Mouse (Mus musculus): Measurements from ENCODE around the gene Prkce.

Gene Prkce

GRCm38 (mm10) chr17:86167320-86168230 lies at the start of gene Prkce:
Prkce (plus strand) TSS chr17:86167785.
- DNase-seq, result peak; percentile 80 to 84

DNA sequence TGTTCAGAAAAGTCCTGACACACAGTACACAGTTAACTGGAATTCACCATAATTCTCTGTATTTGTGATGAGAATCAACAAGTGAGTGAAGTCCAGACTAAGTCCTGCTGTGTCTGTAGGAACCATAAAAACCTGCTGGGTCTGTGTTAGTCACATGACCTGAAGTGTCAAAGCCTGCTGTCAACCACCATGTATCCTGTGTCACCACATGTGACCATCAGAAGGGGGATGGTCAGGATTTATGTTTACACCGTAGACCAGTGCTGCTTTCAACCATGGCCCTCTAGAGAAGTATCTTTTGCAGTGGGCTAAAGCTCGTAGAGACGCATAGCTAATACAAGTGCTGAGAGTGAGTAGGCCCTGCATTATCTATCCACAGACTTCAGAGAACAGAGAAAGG lies 44.4 kb upstream of the Prkce start:
- no peak for DNase-seq

DNA sequence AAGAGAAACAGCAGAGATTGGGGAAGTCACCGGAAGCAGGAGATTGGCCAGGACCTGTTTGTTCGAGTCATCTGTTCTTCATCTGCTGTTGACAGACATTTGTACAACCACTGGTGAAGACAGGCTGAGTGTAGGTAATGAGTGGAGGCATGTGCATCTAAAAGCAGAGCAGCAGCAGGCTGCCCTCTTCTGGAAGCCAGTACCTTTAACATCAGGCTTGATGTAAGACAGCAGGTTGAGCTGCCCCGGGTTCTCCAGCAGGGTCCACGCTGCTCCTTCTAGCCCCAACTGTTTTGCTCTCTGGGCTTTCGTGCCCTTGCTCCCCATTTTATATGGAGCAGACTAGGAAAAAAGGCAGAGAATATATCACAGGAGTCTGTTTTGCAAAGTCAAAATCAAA lies 41.7 kb upstream of the Prkce start:
- no peak for DNase-seq

DNA sequence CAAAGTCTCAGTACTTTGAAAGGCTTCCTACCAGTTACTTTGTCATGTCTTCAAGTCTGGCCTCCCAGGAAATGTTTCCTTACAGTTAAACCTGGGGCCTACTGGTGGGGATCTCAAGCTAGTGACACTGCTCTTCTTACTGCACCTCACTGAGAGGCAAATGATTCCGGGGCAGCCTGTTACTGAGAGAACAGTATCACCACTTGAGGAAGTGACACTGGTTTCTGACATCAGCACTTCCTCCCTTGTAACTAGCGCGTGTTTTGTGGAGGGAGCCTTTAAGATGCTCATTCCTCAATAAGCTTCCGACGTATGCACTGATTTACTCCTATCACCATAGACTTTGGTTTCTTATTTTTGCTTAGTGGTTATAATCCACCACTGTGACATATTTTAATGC lies 39.4 kb upstream of the Prkce start:
- DNase-seq, result no peak

GRCm38 (mm10) chr17:86132534-86132933 lies 35.1 kb upstream of the Prkce start:
- no peak for DNase-seq

DNA sequence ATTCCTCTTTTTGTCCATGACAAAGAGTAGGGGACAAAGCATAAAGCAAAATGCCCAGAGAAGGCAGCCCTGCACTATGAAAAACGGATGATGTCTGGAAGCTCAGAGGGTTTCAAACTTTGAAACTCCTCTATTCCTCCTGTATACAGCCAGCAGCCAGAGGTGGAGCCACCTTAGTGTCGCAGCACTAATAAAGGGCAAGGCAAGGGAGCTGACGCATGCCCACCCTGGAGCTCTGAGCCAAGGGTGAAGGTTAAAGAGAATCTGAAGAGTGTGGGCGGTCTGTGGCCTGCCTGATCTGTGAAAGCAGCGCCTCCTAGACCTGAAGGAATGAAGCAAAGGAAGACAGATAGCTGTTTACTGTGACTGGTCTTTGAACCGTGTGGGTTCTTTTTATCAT lies 33.1 kb upstream of the Prkce start:
- no peak for DNase-seq

DNA sequence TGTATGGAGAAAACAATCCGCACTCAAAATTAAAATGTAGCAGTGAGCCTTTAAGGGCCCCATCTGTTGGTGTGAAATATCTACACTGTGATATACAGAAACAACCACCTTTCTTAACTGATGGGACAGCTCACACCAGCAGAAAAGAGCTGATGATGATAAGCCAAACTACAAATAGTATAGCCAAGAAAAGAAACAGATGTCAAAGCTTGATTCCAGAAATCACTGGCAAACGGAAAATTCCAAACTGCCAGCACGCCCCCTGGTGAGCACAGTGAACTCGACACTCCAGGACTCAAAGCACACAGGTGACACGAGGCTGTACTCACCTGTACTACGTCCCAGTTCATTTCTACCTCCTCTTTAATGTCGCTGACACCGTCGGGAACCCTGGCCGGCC lies 31.8 kb upstream of the Prkce start:
- no peak for DNase-seq

- peak in 1 of 2 experiments; percentile 25 for DNase-seq
Observed at GRCm38 (mm10) chr17:86144537-86145078, 23.0 kb upstream of the Prkce start.

- DNase-seq, result peak; percentile 93 to 94
Observed at GRCm38 (mm10) chr17:86145079-86145951, 22.3 kb upstream of the Prkce start, which contains the start of gene Srbd1. Srbd1 (minus strand) TSS chr17:86145175.

DNA sequence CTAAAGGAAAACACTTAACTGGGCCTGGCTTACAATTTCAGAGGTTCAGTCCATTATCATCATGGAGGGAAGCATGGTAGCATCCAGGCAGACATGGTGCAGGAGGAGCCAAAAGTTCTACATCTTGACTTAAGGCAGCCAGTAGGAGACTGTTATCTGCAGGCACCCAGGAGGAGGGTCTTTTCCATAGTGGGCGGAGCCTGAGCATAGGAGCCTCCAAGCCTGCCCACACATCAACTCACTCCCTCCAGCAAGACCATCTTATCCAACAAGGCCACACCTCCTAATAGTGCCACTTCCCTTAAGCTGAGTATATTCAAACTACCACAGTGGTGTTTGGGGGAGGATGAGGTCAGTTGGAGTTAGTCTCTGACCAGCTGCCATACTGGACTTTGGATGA lies 17.9 kb upstream of the Prkce start:
- DNase-seq, result no peak

DNA sequence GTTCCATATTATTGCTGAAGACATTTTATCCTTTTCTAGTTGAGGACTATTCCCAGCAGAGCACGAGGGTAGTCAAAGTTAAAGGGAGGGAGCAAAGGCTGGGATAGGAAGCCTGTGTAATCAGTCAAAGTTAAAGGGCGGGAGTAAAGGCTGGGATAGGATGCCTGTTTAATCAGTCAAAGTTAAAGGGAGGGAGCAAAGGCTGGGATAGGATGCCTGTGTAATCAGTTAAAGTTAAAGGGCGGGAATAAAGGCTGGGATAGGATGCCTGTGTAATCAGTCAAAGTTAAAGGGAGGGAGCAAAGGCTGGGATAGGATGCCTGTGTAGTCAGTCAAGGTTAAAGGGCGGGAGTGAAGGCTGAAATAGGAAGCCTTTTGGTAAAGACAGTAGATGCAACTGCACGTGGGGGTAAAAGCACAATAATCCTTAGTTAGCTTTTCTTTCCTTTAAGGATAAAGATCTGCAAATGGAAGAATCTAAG lies 16.7 kb upstream of the Prkce start:
- DNase-seq, result peak in 1 of 2 experiments; percentile 39

DNA sequence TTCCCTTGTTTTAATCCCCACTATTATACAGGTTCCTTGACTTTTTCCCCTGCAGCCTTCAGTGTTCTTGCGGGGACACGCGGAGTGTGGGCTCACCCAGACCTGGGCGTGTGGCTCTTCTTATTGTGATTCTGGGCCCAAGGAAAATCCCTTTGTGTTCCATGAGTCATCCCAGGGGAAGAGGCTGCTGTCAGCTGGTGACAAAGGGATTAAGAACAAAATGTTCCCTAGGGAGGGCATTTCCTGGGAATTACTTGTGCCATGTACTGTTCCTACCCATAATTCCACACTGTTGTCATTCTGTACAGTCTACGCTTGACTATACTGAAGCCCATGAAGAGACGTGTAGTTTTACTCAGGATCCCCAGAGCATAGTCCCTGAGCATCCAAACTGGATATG lies 10.6 kb upstream of the Prkce start:
- DNase-seq, result no peak

DNA sequence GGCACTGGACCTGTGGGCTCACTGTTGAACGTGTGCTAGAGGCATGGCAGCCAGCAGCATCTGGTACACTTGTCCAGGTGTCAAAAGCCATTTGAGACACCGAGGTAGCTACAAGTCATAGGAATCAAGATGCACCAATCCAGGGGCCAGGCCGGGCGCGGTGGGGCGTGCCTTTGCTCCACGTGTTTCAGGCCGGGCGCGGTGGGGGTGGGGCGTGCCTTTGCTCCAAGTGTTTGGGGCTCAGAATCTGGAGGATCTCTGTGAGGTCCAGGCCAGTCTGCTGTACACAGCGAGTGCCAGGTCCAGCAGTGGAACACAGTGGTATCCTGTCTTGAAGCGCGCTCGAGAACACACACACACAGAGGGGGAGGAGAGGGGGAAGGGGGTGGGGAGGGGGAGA lies 4.9 kb upstream of the Prkce start:
- DNase-seq, result no peak

DNA sequence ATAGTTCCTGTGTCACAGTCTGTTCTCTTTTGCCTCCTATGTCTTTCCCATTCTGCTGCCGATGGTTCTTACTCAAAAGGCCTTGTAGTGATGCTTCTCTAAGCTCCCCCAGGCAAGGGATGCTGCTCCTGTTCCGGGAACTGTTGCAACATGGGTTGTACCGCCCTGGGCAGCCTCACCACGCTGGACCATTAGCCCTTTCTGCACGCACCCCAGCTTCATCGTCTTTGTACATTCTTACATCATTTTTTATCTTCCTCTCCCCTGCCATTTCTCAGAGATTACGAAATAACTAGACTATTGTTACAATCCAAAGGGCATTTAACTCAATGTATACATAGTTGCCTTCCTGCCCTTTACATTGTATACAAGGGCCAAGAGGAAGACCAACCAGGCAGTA lies 3.2 kb upstream of the Prkce start:
- DNase-seq, result no peak

DNA sequence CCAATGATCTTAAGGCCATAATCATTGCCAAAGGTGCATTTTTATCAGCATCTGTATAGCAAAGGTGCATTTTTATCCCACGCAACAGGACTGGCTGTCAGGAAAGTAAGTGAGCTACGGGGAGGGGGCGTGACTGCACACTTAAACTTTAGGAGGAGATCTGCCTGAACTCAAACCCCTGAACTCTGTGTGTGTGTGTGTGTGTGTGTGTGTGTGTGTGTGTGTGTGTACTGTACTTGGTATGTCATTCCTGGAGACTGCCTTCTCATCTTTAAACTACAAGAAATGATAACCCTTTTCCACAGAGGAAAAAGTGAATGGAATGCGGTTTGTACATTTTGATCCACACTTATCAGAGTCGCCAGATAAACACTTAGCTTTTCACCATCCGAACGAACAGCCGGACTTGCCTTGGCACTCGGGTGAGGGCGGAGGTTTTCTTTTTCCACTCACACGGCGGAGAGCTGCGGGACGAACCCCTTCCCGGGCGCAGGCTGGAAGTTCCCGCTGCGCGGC lies 1.5 kb upstream of the Prkce start:
- DNase-seq, result no peak

DNA sequence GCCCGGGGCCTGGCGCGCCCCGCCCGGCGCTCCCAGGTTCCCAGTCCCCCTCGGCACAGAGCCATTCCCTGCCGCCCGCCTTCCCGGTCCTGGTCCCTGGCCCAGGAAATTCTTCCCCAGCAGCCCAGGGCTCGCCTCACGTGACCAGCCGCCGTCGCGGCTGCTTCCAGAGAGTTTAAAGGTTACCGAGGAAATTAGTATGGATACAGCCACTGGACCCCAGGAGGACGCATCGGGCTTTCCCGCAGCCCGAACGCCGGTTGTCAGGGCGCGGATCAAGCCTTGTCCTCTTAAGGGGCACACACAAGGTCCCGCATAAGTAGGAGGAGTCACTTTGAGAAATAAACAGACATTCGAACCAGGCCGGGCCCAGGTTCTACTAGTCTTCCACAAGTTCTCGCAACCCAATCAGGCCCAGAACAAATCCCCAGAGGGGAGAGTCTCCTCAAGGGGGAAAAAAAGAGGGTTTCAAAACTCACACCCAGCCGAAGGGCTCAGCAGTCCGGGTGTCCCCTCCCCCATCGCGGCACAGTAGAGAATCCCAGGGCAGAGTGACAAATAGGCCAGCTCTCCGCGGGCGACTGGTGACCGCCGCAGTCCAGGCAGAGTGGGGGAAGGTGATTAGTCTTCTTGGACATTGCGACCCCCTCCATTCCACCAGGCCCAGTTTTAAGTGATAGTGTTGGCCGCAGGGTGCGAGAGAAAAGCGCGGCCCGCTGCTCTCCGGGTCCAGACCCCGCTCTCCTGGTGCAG lies 842 bp upstream of the Prkce start:
- DNase-seq, result peak; percentile 82 to 85

- DNase-seq, result peak; percentile 68 to 71
Observed at GRCm38 (mm10) chr17:86168231-86168981, 821 bp downstream of the Prkce start.

- DNase-seq, result peak; percentile 38 to 50
Observed at GRCm38 (mm10) chr17:86169092-86169491, 1.5 kb downstream of the Prkce start.

GRCm38 (mm10) chr17:86170164-86170958 lies 2.8 kb downstream of the Prkce start:
- DNase-seq, result no peak

DNA sequence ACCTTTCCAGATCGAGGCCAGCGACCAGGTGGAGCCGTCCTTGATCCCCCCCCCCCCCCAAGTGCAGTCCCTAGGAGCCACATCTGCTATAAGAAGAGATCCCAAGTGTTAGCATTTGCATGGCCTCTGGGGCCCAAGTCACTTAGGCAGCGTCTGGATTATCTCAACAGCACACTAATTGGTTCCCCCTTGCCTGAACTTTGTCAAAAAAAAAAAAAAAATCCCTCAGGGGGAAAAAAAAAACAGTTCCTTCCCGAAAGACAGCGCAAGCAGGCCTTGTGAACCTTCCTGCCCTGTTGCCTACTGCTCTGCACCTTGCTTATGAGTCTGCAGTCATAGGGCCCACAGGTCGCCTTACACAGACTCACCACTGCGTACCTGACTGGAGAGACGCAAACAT lies 7.9 kb downstream of the Prkce start:
- DNase-seq, result no peak

GRCm38 (mm10) chr17:86176722-86177121 lies 9.1 kb downstream of the Prkce start:
- DNase-seq, result no peak
